Mouse (Mus musculus) liver, postnatal 0 days (tissue): ENCODE data around the gene Ehhadh.

Experiments
- CTCF ChIP-seq: sonication (generic); IDR thresholded peaks from 2 replicates; pipeline ENCODE4 v1.5.1; 2016; ENCODE audit warnings: antibody characterized with exemption, low read depth
- EP300 ChIP-seq: IDR thresholded peaks from 2 replicates; pipeline ENCODE4 v1.6.1; 2016; ENCODE audit warnings: antibody characterized with exemption, low read depth, mild to moderate bottlenecking

DNA sequence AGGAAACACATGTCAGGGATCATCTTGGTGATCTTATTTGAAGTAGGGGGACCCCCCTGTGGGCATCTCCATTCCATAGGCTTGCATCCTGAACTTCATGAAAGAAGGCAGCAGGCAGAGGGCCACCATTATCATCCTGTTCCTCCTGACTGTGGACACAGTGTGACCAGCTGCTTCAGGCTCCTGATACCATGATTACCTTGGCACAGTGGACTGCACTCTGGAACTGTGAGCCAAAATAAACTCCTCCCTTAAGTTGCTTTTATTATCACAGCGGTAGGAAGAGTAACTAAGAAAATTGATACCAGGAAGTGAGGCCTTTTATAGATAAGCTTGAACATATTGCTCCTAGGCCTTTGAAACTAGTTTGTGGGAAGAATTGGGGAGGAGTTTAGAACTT, 19.3 kb upstream of the Ehhadh start:
- TF ChIP-seq EP300 (no peak), CTCF (no peak)
